Mouse (Mus musculus) bone marrow, adult 2 months (tissue): Measurements from ENCODE around the gene Itih4.

Experiments
- CTCF ChIP-seq: fragments of 200-500 bp; IDR thresholded peaks from 2 replicates; pipeline ENCODE4 v1.5.1; 2011; ENCODE audit warnings: low read length, control low read depth; ENCODE audit not compliant: control insufficient read depth, insufficient read depth
- POLR2A ChIP-seq: fragments of 200-500 bp; IDR thresholded peaks from 2 replicates; pipeline ENCODE4 v1.6.1; 2011; ENCODE audit warnings: low read depth, mild to moderate bottlenecking, control low read depth, low read length, borderline replicate concordance; ENCODE audit not compliant: control insufficient read depth

GRCm38 (mm10) chr14:30943038-30943437, 56.8 kb downstream of the Itih4 start, which contains the start of gene Itih1:
- TF ChIP-seq CTCF (no peak), POLR2A (no peak)
